Mouse (Mus musculus): Measurements from ENCODE around the gene Emb. TPM values are rescaled to one million over a fixed set of nuclear protein-coding genes. Genes with fewer than 3 reads are reported as not detected.
A peak's percentile ranks its signal among the peaks of the same experiment; 100 is the strongest.
"Not testable (repeated sequence)": the region's sequence is repeated elsewhere in the genome, so short reads cannot be mapped to it uniquely, and the experiment has no call there.

The Emb gene
- polyA plus RNA-seq (2015; fragmentation: Nextera tagmentation; extraction: Ambion mirVana): 67.0 and 78.3 TPM in 2 replicates

DNA sequence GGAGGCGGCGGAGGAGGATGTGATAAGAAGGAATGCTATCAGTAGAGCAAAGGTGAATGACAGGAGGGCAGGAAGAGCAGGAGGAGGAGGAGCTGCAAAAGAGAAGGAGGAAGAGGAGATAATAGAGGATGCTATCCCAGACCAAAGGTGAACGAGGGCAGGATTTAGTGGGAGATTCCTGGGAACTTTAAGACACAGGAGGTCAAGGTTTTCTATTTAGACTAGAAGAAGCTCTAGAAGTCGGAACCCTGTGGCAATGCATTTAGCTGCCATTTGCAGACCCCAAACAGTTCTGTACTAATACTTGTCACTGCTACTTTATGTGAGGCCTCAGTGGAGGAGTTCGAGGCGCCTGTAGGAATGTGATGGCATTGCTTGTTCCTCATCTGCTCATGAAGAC is at the start of gene Emb:
TSS of gene Emb (plus strand) at position 301 of the 400 bp plus-strand sequence.
- Histone ChIP-seq H3K4me3 (ENCODE audit: low read depth, low read length) (no peak within 1 kb of the TSS), H3K4me1 (ENCODE audit: insufficient read depth, low read depth, low read length) (no peaks in the 10 kb centered on the region), H3K36me3 (ENCODE audit: insufficient read depth, low read length) (no peaks in the 10 kb centered on the region), H3K27me3 (replicated peaks; ENCODE audit: insufficient read depth, low read length) (no peaks in the 10 kb centered on the region), H3K27ac (ENCODE audit: low read length) (no peak within 1 kb of the TSS), H3K9me3 (ENCODE audit: low read length) (no peaks in the 10 kb centered on the region), H3K4me2 (replicated peaks; ENCODE audit: low read depth, low read length) (no peak within 1 kb of the TSS), H3K9ac (replicated peaks; ENCODE audit: low read depth) (no peak within 1 kb of the TSS)
- 40% methylated on average over 6 of the region's 6 CpGs for WGBS
- DNase-seq (ENCODE audit: low spot score): no peak
- no peak for ATAC-seq
- no peak for TF ChIP-seq CTCF (IDR thresholded peaks at IDR 0.05)

DNA sequence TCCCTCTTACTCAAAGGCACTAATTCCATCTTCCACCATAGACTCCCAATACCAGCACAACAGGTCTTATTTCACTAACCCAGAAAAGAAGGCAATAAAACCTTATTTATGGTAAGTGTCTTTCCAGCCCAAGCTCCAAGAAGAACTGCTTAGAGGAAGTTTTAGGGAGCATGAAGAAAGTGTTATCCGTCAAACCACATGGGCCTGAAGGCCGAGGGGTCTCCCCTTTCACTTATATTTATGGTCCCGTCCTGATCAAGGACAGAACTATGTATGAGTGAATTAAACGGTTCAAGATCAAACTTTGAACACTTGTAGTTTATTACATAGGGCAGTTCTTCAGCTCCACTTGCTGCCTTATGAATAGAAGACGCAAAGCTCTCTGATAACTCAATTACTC is 44.4 kb upstream of the Emb start:
- Histone ChIP-seq H3K4me3 (ENCODE audit: low read depth, low read length) (no peak overlapping the region), H3K36me3 (ENCODE audit: insufficient read depth, low read length) (no peaks in the 10 kb centered on the region), H3K9me3 (ENCODE audit: low read length) (no peaks in the 10 kb centered on the region), H3K27ac (ENCODE audit: low read length) (no peak overlapping the region), H3K4me1 (ENCODE audit: insufficient read depth, low read depth, low read length) (no peaks in the 10 kb centered on the region), H3K27me3 (replicated peaks; ENCODE audit: insufficient read depth, low read length) (no peaks in the 10 kb centered on the region), H3K4me2 (replicated peaks; ENCODE audit: low read depth, low read length) (no peak overlapping the region), H3K9ac (replicated peaks; ENCODE audit: low read depth) (no peak overlapping the region)
- ATAC-seq: no peak
- TF ChIP-seq EP300 (IDR thresholded peaks at IDR 0.05): no peak
- no peak for TF ChIP-seq CTCF (IDR thresholded peaks at IDR 0.05)
- WGBS: 87% methylated on average over 5 of the region's 5 CpGs
- DNase-seq (ENCODE audit: low spot score): no peak

DNA sequence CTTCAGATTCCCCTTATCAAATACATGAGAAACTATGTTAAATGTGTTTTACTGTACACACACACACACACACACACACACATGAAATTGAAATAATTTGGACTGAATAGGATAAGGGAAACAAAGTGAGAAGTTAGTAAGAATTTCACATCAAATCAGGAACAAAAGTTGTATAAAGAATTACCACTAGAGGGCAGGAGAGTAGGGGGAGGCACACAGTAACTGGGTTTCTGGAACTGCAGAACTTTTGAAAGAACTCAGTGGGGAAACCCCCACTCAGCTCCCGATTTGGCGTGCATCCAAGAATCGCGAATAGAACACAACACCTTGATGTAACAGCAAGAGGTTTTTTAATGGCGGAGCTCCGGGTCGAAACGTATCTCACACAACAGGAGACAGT is 43.3 kb upstream of the Emb start:
- no peak for ATAC-seq
- 88% methylated on average over 8 of the region's 8 CpGs for WGBS

DNA sequence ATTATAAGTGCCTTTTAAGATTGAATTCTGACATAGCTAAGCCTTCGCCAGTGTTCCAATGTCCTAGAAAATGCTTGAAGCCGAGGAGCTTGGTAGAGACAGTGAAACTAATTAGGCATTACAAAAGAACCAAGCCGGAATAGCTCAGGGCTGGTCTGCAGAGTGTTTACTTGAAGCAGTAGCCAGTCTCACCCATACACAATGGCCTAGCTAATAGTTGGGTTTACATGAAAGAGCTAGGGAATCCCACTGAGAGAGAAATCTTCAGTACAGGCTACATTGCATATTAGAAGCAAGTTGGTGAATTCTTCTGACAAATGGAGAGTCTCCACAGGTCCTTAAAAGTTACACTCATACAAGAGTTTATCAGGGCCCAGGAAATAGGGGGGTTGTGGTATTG is 27.4 kb upstream of the Emb start:
- not testable (repeated sequence) for H3K36me3 ChIP-seq (ENCODE audit: insufficient read depth, low read length); ATAC-seq; DNase-seq (ENCODE audit: low spot score); H3K9me3 ChIP-seq (ENCODE audit: low read length); H3K4me2 ChIP-seq (replicated peaks; ENCODE audit: low read depth, low read length); H3K4me3 ChIP-seq (ENCODE audit: low read depth, low read length); H3K27ac ChIP-seq (ENCODE audit: low read length); H3K4me1 ChIP-seq (ENCODE audit: insufficient read depth, low read depth, low read length); H3K27me3 ChIP-seq (replicated peaks; ENCODE audit: insufficient read depth, low read length); H3K9ac ChIP-seq (replicated peaks; ENCODE audit: low read depth)
- 75% methylated on average over 3 of the region's 3 CpGs for WGBS

More for the DNA sequence above, 43.3 kb upstream of the Emb start:
- TF ChIP-seq CTCF (IDR thresholded peaks at IDR 0.05) (peak; percentile 15; the same call in 1 of the 2 replicates), EP300 (IDR thresholded peaks at IDR 0.05) (no peak)
- Histone ChIP-seq H3K9ac (replicated peaks; ENCODE audit: low read depth) (no peak overlapping the region), H3K27me3 (replicated peaks; ENCODE audit: insufficient read depth, low read length) (no peaks in the 10 kb centered on the region), H3K4me2 (replicated peaks; ENCODE audit: low read depth, low read length) (no peak overlapping the region), H3K36me3 (ENCODE audit: insufficient read depth, low read length) (no peaks in the 10 kb centered on the region), H3K4me3 (ENCODE audit: low read depth, low read length) (no peak overlapping the region), H3K27ac (ENCODE audit: low read length) (no peak overlapping the region), H3K9me3 (ENCODE audit: low read length) (no peaks in the 10 kb centered on the region), H3K4me1 (ENCODE audit: insufficient read depth, low read depth, low read length) (no peaks in the 10 kb centered on the region)
- no peak for DNase-seq (ENCODE audit: low spot score)

DNA sequence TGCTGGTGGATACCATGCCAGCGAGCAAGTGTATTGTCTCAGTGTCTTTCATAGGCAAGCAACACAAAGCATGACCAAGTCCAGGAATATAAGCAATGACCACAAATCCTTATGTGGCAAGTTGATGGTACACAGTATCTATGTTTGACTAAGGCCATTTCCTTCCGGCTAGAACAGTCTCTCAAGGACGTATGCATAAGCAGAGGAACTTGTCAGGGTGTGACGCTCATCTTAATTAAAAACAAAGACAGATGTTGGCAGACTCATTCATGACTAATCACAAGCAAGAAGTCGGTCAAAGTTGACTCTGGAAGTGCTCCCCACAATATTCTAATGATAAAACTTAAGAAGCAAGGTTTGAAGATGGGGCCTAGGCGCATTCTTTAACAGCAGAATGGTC is 25.0 kb upstream of the Emb start:
- Histone ChIP-seq H3K9ac (replicated peaks; ENCODE audit: low read depth) (no peak overlapping the region), H3K4me2 (replicated peaks; ENCODE audit: low read depth, low read length) (no peak overlapping the region), H3K4me1 (ENCODE audit: insufficient read depth, low read depth, low read length) (no peaks in the 10 kb centered on the region), H3K9me3 (ENCODE audit: low read length) (no peaks in the 10 kb centered on the region), H3K4me3 (ENCODE audit: low read depth, low read length) (no peak overlapping the region), H3K27ac (ENCODE audit: low read length) (no peak overlapping the region), H3K36me3 (ENCODE audit: insufficient read depth, low read length) (no peaks in the 10 kb centered on the region), H3K27me3 (replicated peaks; ENCODE audit: insufficient read depth, low read length) (no peaks in the 10 kb centered on the region)
- 50% methylated on average over 6 of the region's 6 CpGs for WGBS
- ATAC-seq: peak; percentile 32; the same call in 1 of the 2 replicates
- no peak for TF ChIP-seq EP300 (IDR thresholded peaks at IDR 0.05)
- no peak for TF ChIP-seq CTCF (IDR thresholded peaks at IDR 0.05)
- DNase-seq (ENCODE audit: low spot score): no peak

DNA sequence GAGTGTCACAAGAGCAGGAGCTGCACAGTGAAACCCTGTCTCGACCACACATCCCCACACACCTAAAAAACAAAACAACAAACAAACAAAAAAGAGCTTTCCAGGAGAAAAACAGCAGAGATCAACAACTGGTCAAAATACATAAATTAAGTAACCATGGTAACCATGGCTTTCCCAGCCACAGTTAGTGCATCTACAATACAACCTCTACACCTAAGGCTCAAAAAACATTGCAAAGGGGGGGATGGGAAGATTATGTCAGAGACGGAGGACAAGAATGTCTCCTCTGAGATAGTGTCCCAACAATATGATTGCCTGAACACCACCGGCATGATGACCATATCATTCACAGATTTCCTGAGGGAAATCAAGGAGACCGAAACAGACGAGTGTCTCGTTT is 23.0 kb upstream of the Emb start:
- H3K4me2 ChIP-seq (replicated peaks; ENCODE audit: low read depth, low read length): no peak overlapping the region
- no peak overlapping the region for H3K27ac ChIP-seq (ENCODE audit: low read length)
- TF ChIP-seq EP300 (IDR thresholded peaks at IDR 0.05) (no peak), CTCF (IDR thresholded peaks at IDR 0.05) (no peak)
- H3K27me3 ChIP-seq (replicated peaks; ENCODE audit: insufficient read depth, low read length): no peaks in the 10 kb centered on the region
- DNase-seq (ENCODE audit: low spot score) (no peak), ATAC-seq (no peak)
- no peak overlapping the region for H3K9ac ChIP-seq (replicated peaks; ENCODE audit: low read depth)
- H3K4me1 ChIP-seq (ENCODE audit: insufficient read depth, low read depth, low read length): no peaks in the 10 kb centered on the region
- no peak overlapping the region for H3K4me3 ChIP-seq (ENCODE audit: low read depth, low read length)
- H3K9me3 ChIP-seq (ENCODE audit: low read length): no peaks in the 10 kb centered on the region
- 61% methylated on average over 6 of the region's 6 CpGs for WGBS
- no peaks in the 10 kb centered on the region for H3K36me3 ChIP-seq (ENCODE audit: insufficient read depth, low read length)

DNA sequence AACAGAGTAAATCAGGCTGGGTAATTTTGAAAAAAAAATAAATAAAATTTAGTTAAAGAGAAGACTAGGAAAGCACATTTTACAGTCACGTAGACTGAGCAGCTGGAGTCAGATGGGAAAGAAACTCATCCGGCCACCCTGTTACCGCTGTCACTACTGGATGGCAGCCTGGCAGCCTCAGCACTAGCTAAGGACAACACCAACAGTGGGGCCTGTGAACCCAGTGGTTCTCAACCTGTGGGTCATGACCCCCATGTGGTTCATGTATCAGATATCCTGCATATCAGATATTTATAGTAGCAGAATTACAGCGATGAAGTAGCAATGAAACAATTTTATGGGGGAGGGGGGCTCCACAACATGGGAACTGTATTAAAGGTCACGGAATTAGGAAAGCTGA is 16.2 kb upstream of the Emb start:
- Histone ChIP-seq H3K27me3 (replicated peaks; ENCODE audit: insufficient read depth, low read length) (no peaks in the 10 kb centered on the region), H3K4me1 (ENCODE audit: insufficient read depth, low read depth, low read length) (no peaks in the 10 kb centered on the region), H3K9me3 (ENCODE audit: low read length) (no peaks in the 10 kb centered on the region), H3K4me3 (ENCODE audit: low read depth, low read length) (no peak overlapping the region), H3K9ac (replicated peaks; ENCODE audit: low read depth) (no peak overlapping the region), H3K4me2 (replicated peaks; ENCODE audit: low read depth, low read length) (no peak overlapping the region), H3K36me3 (ENCODE audit: insufficient read depth, low read length) (no peaks in the 10 kb centered on the region), H3K27ac (ENCODE audit: low read length) (no peak overlapping the region)
- no peak for TF ChIP-seq EP300 (IDR thresholded peaks at IDR 0.05)
- no peak for TF ChIP-seq CTCF (IDR thresholded peaks at IDR 0.05)
- no peak for DNase-seq (ENCODE audit: low spot score)
- 83% methylated on average over 5 of the region's 5 CpGs for WGBS
- ATAC-seq: no peak
